In genomic region chr2:144638719-144639118, GRCm38 (mm10) we compare ENCODE assay signal across 9 mouse cellular contexts. TPM values are rescaled to one million over a fixed set of nuclear protein-coding genes. Genes with fewer than 3 reads are reported as not detected.
DNase-seq lines count a peak whose midpoint lies in the region; ATAC-seq and TF ChIP-seq lines count a peak whose summit lies in the region.
"Had no signal": no experiment of that assay in that cellular context is flagged by ENCODE, and none has a peak within 500 bp of the region (broad histone marks: within the 10 kb centered on the region; RNA-seq: fewer than 3 reads in every experiment).

No protein-coding gene starts in this region.

- H3K27me3 ChIP-seq in cerebellum, adult 2 months (ENCODE audit: control insufficient read depth, insufficient read depth, low read length), result no peaks in the 10 kb centered on the region
- no peaks in the 10 kb centered on the region for H3K27me3 ChIP-seq in intestine, postnatal 0 days (replicated peaks; ENCODE audit: control insufficient read depth, insufficient read depth, low read length)
- no peaks in the 10 kb centered on the region for H3K27me3 ChIP-seq in intestine, embryonic 16.5 days (replicated peaks; ENCODE audit: control insufficient read depth, insufficient read depth, low read length)
- H3K27me3 ChIP-seq in embryonic facial prominence, embryonic 10.5 days (replicated peaks; ENCODE audit: low read depth, poor library complexity, severe bottlenecking), result no peaks in the 10 kb centered on the region
- H3K27me3 ChIP-seq: limb, embryonic 15.5 days had no signal

- no peaks in the 10 kb centered on the region for H3K36me3 ChIP-seq in intestine, postnatal 0 days (ENCODE audit: control insufficient read depth, insufficient read depth)
- H3K36me3 ChIP-seq in intestine, embryonic 16.5 days (ENCODE audit: control insufficient read depth, insufficient read depth, low read length), result no peaks in the 10 kb centered on the region
- H3K36me3 ChIP-seq in embryonic facial prominence, embryonic 10.5 days (replicated peaks), result no peaks in the 10 kb centered on the region
- H3K36me3 ChIP-seq: limb, embryonic 15.5 days had no signal

- no peaks in the 10 kb centered on the region for H3K4me1 ChIP-seq in cerebellum, adult 2 months (ENCODE audit: control insufficient read depth, insufficient read depth, low read length)
- H3K4me1 ChIP-seq in intestine, postnatal 0 days (replicated peaks; ENCODE audit: control insufficient read depth, insufficient read depth, low read length), result no peaks in the 10 kb centered on the region
- H3K4me1 ChIP-seq in intestine, embryonic 16.5 days (ENCODE audit: control insufficient read depth, insufficient read depth, low read length), result no peaks in the 10 kb centered on the region
- H3K4me1 ChIP-seq in embryonic facial prominence, embryonic 10.5 days, result peaks cover 12% of the 10 kb centered on the region

- no peak for TF ChIP-seq POLR2A in cerebellum, adult 2 months (IDR thresholded peaks at IDR 0.05; ENCODE audit: borderline replicate concordance, insufficient read depth, low read length)

- no peak overlapping the region for H3K27ac ChIP-seq in cerebellum, adult 2 months (ENCODE audit: insufficient read depth, low read length)
- no peak overlapping the region for H3K27ac ChIP-seq in intestine, postnatal 0 days (ENCODE audit: low read depth, low read length)
- no peak overlapping the region for H3K27ac ChIP-seq in intestine, embryonic 16.5 days (ENCODE audit: low read length)
- no peak overlapping the region for H3K27ac ChIP-seq in embryonic facial prominence, embryonic 10.5 days (replicated peaks)
- H3K27ac ChIP-seq: limb, embryonic 15.5 days had no signal

- WGBS in cerebellum, adult 2 months, result 34% methylated on average over 4 of the region's 4 CpGs
- WGBS in intestine, postnatal 0 days, result 56% methylated on average over 4 of the region's 4 CpGs
- 53% methylated on average over 4 of the region's 4 CpGs for WGBS in intestine, embryonic 16.5 days
- WGBS in embryonic facial prominence, embryonic 10.5 days, result 81% methylated on average over 4 of the region's 4 CpGs

- H3K9ac ChIP-seq in intestine, postnatal 0 days (ENCODE audit: low read depth, low read length), result no peak overlapping the region
- H3K9ac ChIP-seq in intestine, embryonic 16.5 days (ENCODE audit: low read depth, low read length), result no peak overlapping the region
- H3K9ac ChIP-seq: limb, embryonic 15.5 days had no signal

- H3K9me3 ChIP-seq in intestine, postnatal 0 days (ENCODE audit: control insufficient read depth), result no peaks in the 10 kb centered on the region
- H3K9me3 ChIP-seq in intestine, embryonic 16.5 days (ENCODE audit: control insufficient read depth, low read length), result no peaks in the 10 kb centered on the region
- no peaks in the 10 kb centered on the region for H3K9me3 ChIP-seq in embryonic facial prominence, embryonic 10.5 days
- H3K9me3 ChIP-seq: limb, embryonic 15.5 days had no signal

- H3K4me2 ChIP-seq in intestine, postnatal 0 days (replicated peaks; ENCODE audit: low read depth), result no peak overlapping the region
- no peak overlapping the region for H3K4me2 ChIP-seq in intestine, embryonic 16.5 days (ENCODE audit: low read depth, low read length)
- H3K4me2 ChIP-seq: limb, embryonic 15.5 days had no signal

- peak in 1 of 2 experiments; percentile 26 for DNase-seq in cerebellum, adult 2 months
- DNase-seq in 416B (ENCODE audit: low read depth), result peak; percentile 37
- DNase-seq in embryonic facial prominence, embryonic 10.5 days (ENCODE audit: low spot score), result peak; percentile 34
- DNase-seq in B cell, adult 2 months, result no peak

- peak; percentile 59 for TF ChIP-seq CTCF in cerebellum, adult 2 months (IDR thresholded peaks at IDR 0.05; ENCODE audit: borderline replicate concordance, insufficient read depth, low read depth, low read length)
- TF ChIP-seq CTCF in intestine, postnatal 0 days (IDR thresholded peaks at IDR 0.05; ENCODE audit: low read depth), result peak; percentile 73

- no peak overlapping the region for H3K4me3 ChIP-seq in cerebellum, adult 2 months (replicated peaks; ENCODE audit: insufficient read depth, low read depth, low read length)
- no peak overlapping the region for H3K4me3 ChIP-seq in intestine, postnatal 0 days (ENCODE audit: low read depth, low read length)
- no peak overlapping the region for H3K4me3 ChIP-seq in intestine, embryonic 16.5 days (ENCODE audit: low read length)
- no peak overlapping the region for H3K4me3 ChIP-seq in embryonic facial prominence, embryonic 10.5 days
- H3K4me3 ChIP-seq: limb, embryonic 15.5 days had no signal

- no peak for ATAC-seq in cerebellum, adult (ENCODE audit: insufficient number of reproducible peaks, low FRiP score, low TSS enrichment)
- ATAC-seq in intestine, postnatal 0 days, result no peak
- ATAC-seq in intestine, embryonic 16.5 days, result no peak
- ATAC-seq in megakaryocyte, adult 5-6 weeks (ENCODE audit: poor library complexity, severe bottlenecking), result no peak

RNA-seq across cellular contexts. Expression of gene Dtd1, which starts 39.0 kb away (rescaled TPM):
- polyA plus RNA-seq in cerebellum, adult 2 months (2012; rRNA removed), result 74.5 and 75.3 TPM in 2 replicates
- polyA plus RNA-seq in intestine, postnatal 0 days (2015; fragmentation: Nextera tagmentation; extraction: Ambion mirVana), result 31.6 and 32.6 TPM in 2 replicates
- polyA plus RNA-seq in intestine, embryonic 16.5 days (2015; fragmentation: Nextera tagmentation; extraction: Ambion mirVana), result 46.7 and 50.0 TPM in 2 replicates
- polyA plus RNA-seq in embryonic facial prominence, embryonic 10.5 days (2016; fragmentation: Nextera tagmentation; extraction: Ambion mirVana), result 36.9 and 43.1 TPM in 2 replicates
- total RNA-seq in megakaryocyte, adult 5-6 weeks (2015), result 4.7 and 5.6 TPM in 2 replicates
- 9.4 and 11.5 TPM in 2 replicates for total RNA-seq in megakaryocyte, adult 5-6 weeks (2017)

RNA-seq across cellular contexts. Expression of gene Smim26, which starts 44.9 kb away (rescaled TPM):
- polyA plus RNA-seq in cerebellum, adult 2 months (2012; rRNA removed), result 87.1 and 99.1 TPM in 2 replicates
- polyA plus RNA-seq in intestine, postnatal 0 days (2015; fragmentation: Nextera tagmentation; extraction: Ambion mirVana), result 48.0 and 51.8 TPM in 2 replicates
- 35.0 and 36.2 TPM in 2 replicates for polyA plus RNA-seq in intestine, embryonic 16.5 days (2015; fragmentation: Nextera tagmentation; extraction: Ambion mirVana)
- polyA plus RNA-seq in embryonic facial prominence, embryonic 10.5 days (2016; fragmentation: Nextera tagmentation; extraction: Ambion mirVana), result 30.8 and 34.0 TPM in 2 replicates
- total RNA-seq in megakaryocyte, adult 5-6 weeks (2015), result 15.2 and 17.4 TPM in 2 replicates
- total RNA-seq in megakaryocyte, adult 5-6 weeks (2017), result 1.8 and 19.5 TPM in 2 replicates

Comparison
In these comparisons a context has a peak if more than half of its experiments do, and no peak if none do; other contexts are left out.
1. DNase-seq: peak in 416B (single experiment) and embryonic facial prominence, embryonic 10.5 days (single experiment); none in B cell, adult 2 months (0 of 2).